Mouse (Mus musculus) liver, embryonic 12.5 days (tissue): ENCODE measurements around the gene Treh. TPM values are rescaled to one million over a fixed set of nuclear protein-coding genes. Genes with fewer than 3 reads are reported as not detected.

ENCODE experiments used
- ATAC-seq: fragments of 200-750 bp; cut with Nextera tagmentation; 2 replicates; pipeline ENCODE4 v1.8.0; 2017; ENCODE audit warnings: moderate number of reproducible peaks, mild to moderate bottlenecking, moderate library complexity
- H3K27ac ChIP-seq: fragments of 300-500 bp; sonication (generic); 2 replicates; pipeline ENCODE4 v1.5.1; 2016; ENCODE audit warnings: mild to moderate bottlenecking
- H3K27me3 ChIP-seq: fragments of 300-500 bp; sonication (generic); replicated peaks from 2 replicates; pipeline ENCODE4 v1.6.1; 2016; ENCODE audit warnings: mild to moderate bottlenecking, moderate library complexity
- H3K36me3 ChIP-seq: fragments of 300-500 bp; sonication (generic); 2 replicates; pipeline ENCODE4 v1.6.1; 2016; ENCODE audit warnings: mild to moderate bottlenecking, moderate library complexity
- H3K4me1 ChIP-seq: fragments of 300-500 bp; sonication (generic); 2 replicates; pipeline ENCODE4 v1.6.1; 2016
- H3K4me2 ChIP-seq: fragments of 300-500 bp; sonication (generic); 2 replicates; pipeline ENCODE4 v1.6.1; 2016; ENCODE audit warnings: mild to moderate bottlenecking, moderate library complexity
- H3K4me3 ChIP-seq: fragments of 300-500 bp; sonication (generic); 2 replicates; pipeline ENCODE4 v1.5.1; 2016; ENCODE audit warnings: mild to moderate bottlenecking, moderate library complexity
- H3K9ac ChIP-seq: fragments of 300-500 bp; sonication (generic); 2 replicates; pipeline ENCODE4 v1.6.1; 2016; ENCODE audit warnings: mild to moderate bottlenecking, moderate library complexity
- H3K9me3 ChIP-seq: fragments of 300-500 bp; sonication (generic); replicated peaks from 2 replicates; pipeline ENCODE4 v1.6.1; 2016; ENCODE audit warnings: mild to moderate bottlenecking, moderate library complexity
- WGBS: fragments of 180-500 bp; shearing (Covaris S2); methylation state at CpG from one replicate; pipeline ENCODE4 v1.1.7; 2016; ENCODE audit not compliant: insufficient replicate concordance; 5-methylcytosine and 5-hydroxymethylcytosine counted together
- polyA plus RNA-seq: library from polyadenylated mRNA; unstranded; fragments of >200 nt; fragmentation: Nextera tagmentation; extraction: Ambion mirVana; gene quantifications from 2 replicates; pipeline ENCODE4 v1.2.1, GENCODE M21; 2016

The Treh gene
- polyA plus RNA-seq, 1 experiment from 2014 or later, result not detected

DNA sequence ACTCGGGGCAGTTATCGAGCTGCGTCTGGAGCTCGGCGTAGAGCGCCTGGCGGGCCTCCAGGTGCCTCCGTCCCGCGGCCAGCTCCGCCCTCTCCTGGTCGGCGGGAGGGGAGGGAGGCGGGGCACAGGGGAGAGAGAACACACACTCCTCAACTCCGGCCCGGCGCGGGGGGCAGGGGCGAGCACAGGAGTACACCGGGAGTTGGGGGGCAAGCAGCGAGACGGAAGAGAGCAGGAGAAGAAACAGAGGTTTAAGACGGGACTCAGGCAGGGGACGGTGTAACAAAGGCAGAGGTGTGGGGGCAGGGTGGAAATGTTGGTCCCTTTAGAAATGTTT is 35.4 kb downstream of the Treh start:
- H3K4me2 ChIP-seq, result peak overlapping the region; percentile 68
- no peak overlapping the region for H3K9ac ChIP-seq
- H3K4me3 ChIP-seq, result peak overlapping the region; percentile 42
- no peaks in the 10 kb centered on the region for H3K9me3 ChIP-seq
- peaks cover 34% of the 10 kb centered on the region for H3K27me3 ChIP-seq
- H3K36me3 ChIP-seq, result 0 out of 2 replicates have a peak, but pooled peaks cover 6% of the 10 kb centered on the region
- peaks cover 21% of the 10 kb centered on the region for H3K4me1 ChIP-seq
- H3K27ac ChIP-seq, result no peak overlapping the region
- 4% methylated on average over 24 of the region's 24 CpGs for WGBS
- peak; percentile 55; the same call in 1 of the 2 replicates for ATAC-seq

- Histone ChIP-seq H3K4me1 (peaks cover 21% of the 10 kb centered on the region), H3K9ac (no peak overlapping the region), H3K9me3 (no peaks in the 10 kb centered on the region), H3K36me3 (0 out of 2 replicates have a peak, but pooled peaks cover 6% of the 10 kb centered on the region), H3K27ac (no peak overlapping the region), H3K4me2 (peak overlapping the region; percentile 68), H3K4me3 (peak overlapping the region; percentile 42; the same call in 1 of the 2 replicates), H3K27me3 (peaks cover 34% of the 10 kb centered on the region)
- ATAC-seq, result no peak
- WGBS, result 28% methylated on average over 6 of the region's 6 CpGs
Measured at GRCm38 (mm10) chr9:44708925-44709324, 35.9 kb downstream of the Treh start.

GRCm38 (mm10) chr9:44709600-44709999 is 36.6 kb downstream of the Treh start:
- Histone ChIP-seq H3K36me3 (0 out of 2 replicates have a peak, but pooled peaks cover 6% of the 10 kb centered on the region), H3K4me3 (no peak overlapping the region), H3K4me1 (peaks cover 21% of the 10 kb centered on the region), H3K9ac (no peak overlapping the region), H3K27me3 (peaks cover 34% of the 10 kb centered on the region), H3K4me2 (no peak overlapping the region), H3K27ac (no peak overlapping the region), H3K9me3 (no peaks in the 10 kb centered on the region)
- ATAC-seq, result no peak
- 34% methylated on average over 2 of the region's 2 CpGs for WGBS

- Histone ChIP-seq H3K36me3 (0 out of 2 replicates have a peak, but pooled peaks cover 6% of the 10 kb centered on the region), H3K4me3 (no peak overlapping the region), H3K27me3 (peaks cover 34% of the 10 kb centered on the region), H3K9ac (no peak overlapping the region), H3K27ac (no peak overlapping the region), H3K4me2 (no peak overlapping the region), H3K9me3 (no peaks in the 10 kb centered on the region), H3K4me1 (peaks cover 21% of the 10 kb centered on the region)
- 70% methylated on average over 5 of the region's 5 CpGs for WGBS
- no peak for ATAC-seq
Measured at GRCm38 (mm10) chr9:44710213-44710612, 37.2 kb downstream of the Treh start.

DNA sequence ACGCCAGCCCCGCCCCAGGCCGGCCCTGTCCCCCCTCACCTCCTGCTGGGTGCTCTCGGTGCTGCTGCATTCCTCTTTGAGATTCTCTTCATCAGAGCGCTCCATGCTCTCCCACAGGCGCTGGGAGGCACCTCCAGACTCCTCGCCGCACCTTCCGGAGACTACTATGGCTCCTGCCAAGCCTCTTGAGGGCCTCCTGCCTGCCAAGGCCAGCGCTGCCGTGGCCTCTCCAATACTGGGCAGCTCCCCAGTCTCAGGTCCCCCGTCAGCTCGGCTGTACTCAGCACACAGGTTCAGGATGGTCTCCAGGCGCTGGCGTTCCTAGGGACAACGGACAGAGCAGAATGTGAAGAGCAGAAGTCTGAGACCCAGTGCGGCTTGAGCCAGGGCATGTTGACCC is 38.6 kb downstream of the Treh start:
- Histone ChIP-seq H3K4me1 (peaks cover 22% of the 10 kb centered on the region), H3K36me3 (peaks cover 16% of the 10 kb centered on the region; the same call in 1 of the 2 replicates), H3K4me3 (no peak overlapping the region), H3K9me3 (no peaks in the 10 kb centered on the region), H3K4me2 (no peak overlapping the region), H3K9ac (no peak overlapping the region), H3K27ac (no peak overlapping the region), H3K27me3 (peaks cover 25% of the 10 kb centered on the region)
- 74% methylated on average over 17 of the region's 17 CpGs for WGBS
- ATAC-seq, result no peak

DNA sequence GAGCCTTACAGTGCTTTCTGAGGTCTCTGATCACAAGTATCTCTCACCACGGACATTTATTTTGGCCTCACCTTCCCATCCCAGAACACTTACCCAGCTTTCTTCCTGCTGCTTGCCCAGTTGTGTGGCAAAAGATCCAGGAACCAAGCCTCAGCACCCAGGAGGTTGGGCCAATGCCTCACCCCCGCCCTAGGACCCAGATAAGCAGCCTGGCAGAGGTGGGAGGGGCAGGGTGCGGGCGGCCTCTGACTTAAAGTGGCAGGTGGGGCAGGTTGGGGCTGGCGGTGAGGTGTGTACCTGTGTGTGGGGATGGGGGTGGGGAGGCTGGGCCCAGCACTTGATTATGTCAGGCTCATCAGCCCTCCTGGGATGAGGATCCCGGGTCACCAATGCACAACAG is 40.0 kb downstream of the Treh start:
- H3K27me3 ChIP-seq, result peaks cover 16% of the 10 kb centered on the region
- 52% methylated on average over 6 of the region's 6 CpGs for WGBS
- H3K9ac ChIP-seq, result no peak overlapping the region
- peaks cover 31% of the 10 kb centered on the region for H3K4me1 ChIP-seq
- H3K9me3 ChIP-seq, result no peaks in the 10 kb centered on the region
- H3K4me3 ChIP-seq, result no peak overlapping the region
- H3K27ac ChIP-seq, result no peak overlapping the region
- H3K36me3 ChIP-seq, result peaks cover 16% of the 10 kb centered on the region; the same call in 1 of the 2 replicates
- ATAC-seq, result no peak
- H3K4me2 ChIP-seq, result no peak overlapping the region

GRCm38 (mm10) chr9:44713574-44713973 is 40.5 kb downstream of the Treh start:
- Histone ChIP-seq H3K4me3 (no peak overlapping the region), H3K9me3 (no peaks in the 10 kb centered on the region), H3K36me3 (peaks cover 16% of the 10 kb centered on the region; the same call in 1 of the 2 replicates), H3K4me1 (peaks cover 27% of the 10 kb centered on the region), H3K27ac (no peak overlapping the region), H3K4me2 (no peak overlapping the region), H3K9ac (no peak overlapping the region), H3K27me3 (peaks cover 11% of the 10 kb centered on the region)
- 56% methylated on average over 2 of the region's 2 CpGs for WGBS
- ATAC-seq, result no peak

GRCm38 (mm10) chr9:44715109-44715508 is 42.1 kb downstream of the Treh start:
- Histone ChIP-seq H3K4me1 (peaks cover 33% of the 10 kb centered on the region), H3K4me2 (no peak overlapping the region), H3K9me3 (no peaks in the 10 kb centered on the region), H3K9ac (no peak overlapping the region), H3K27me3 (peaks cover 5% of the 10 kb centered on the region; the same call in 1 of the 2 replicates), H3K4me3 (no peak overlapping the region), H3K36me3 (peaks cover 16% of the 10 kb centered on the region; the same call in 1 of the 2 replicates), H3K27ac (no peak overlapping the region)
- WGBS, result 85% methylated on average over 17 of the region's 17 CpGs
- ATAC-seq, result no peak

DNA sequence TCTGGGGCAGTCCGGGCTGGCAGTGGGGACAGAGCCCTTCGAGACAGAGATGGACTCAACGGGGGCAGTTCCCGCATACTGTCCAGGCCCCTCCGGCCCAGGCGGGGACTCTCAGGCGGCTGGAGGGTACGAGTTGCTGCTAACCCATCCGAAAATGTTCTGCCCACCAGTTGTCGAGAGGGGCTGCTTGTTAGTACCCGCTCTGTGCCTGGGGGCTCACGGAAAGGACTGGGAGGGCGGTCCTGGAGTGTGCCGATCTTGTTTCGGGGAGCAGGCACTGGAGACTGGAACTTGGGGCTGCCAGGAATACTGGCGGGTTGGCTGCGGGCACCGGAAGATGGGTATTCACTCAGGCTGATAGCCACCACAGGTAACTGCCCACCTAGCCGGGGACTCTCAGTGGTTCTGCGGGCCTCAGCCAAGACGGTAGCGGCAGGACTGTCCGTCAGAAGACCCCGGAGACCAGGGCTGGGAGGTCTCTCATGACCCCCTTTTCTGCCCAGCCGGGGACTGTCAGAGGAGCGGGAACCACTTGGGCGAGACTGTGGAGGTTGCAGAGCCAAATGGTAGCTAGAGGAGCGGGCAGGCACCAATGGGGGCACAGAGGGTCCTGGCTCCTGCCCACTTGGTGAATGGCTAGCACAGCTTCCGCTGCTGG is 42.8 kb downstream of the Treh start:
- Histone ChIP-seq H3K27me3 (peaks cover 12% of the 10 kb centered on the region), H3K9ac (no peak overlapping the region), H3K9me3 (no peaks in the 10 kb centered on the region), H3K4me2 (no peak overlapping the region), H3K36me3 (peaks cover 16% of the 10 kb centered on the region; the same call in 1 of the 2 replicates), H3K4me1 (peaks cover 40% of the 10 kb centered on the region), H3K27ac (no peak overlapping the region), H3K4me3 (no peak overlapping the region)
- 84% methylated on average over 29 of the region's 29 CpGs for WGBS
- ATAC-seq, result no peak

- Histone ChIP-seq H3K4me2 (no peak overlapping the region), H3K4me3 (no peak overlapping the region), H3K9me3 (no peaks in the 10 kb centered on the region), H3K4me1 (peaks cover 52% of the 10 kb centered on the region), H3K36me3 (peaks cover 10% of the 10 kb centered on the region; the same call in 1 of the 2 replicates), H3K27ac (no peak overlapping the region), H3K9ac (no peak overlapping the region), H3K27me3 (peaks cover 22% of the 10 kb centered on the region)
- WGBS, result 52% methylated on average over 6 of the region's 6 CpGs
- ATAC-seq, result no peak
Measured at GRCm38 (mm10) chr9:44716997-44717821, 44.2 kb downstream of the Treh start.

- peaks cover 10% of the 10 kb centered on the region; the same call in 1 of the 2 replicates for H3K36me3 ChIP-seq
- no peak overlapping the region for H3K4me2 ChIP-seq
- no peak for ATAC-seq
- H3K4me3 ChIP-seq, result no peak overlapping the region
- no peaks in the 10 kb centered on the region for H3K9me3 ChIP-seq
- peaks cover 22% of the 10 kb centered on the region for H3K27me3 ChIP-seq
- no peak overlapping the region for H3K9ac ChIP-seq
- H3K27ac ChIP-seq, result no peak overlapping the region
- WGBS, result 73% methylated on average over 10 of the region's 10 CpGs
- peaks cover 56% of the 10 kb centered on the region for H3K4me1 ChIP-seq
Measured at GRCm38 (mm10) chr9:44717822-44718242, 44.8 kb downstream of the Treh start.
